Mouse (Mus musculus) G1E (cell line): Measurements from ENCODE around the gene Fam222a. TPM values are rescaled to one million over a fixed set of nuclear protein-coding genes. Genes with fewer than 3 reads are reported as not detected.

Experiments used
- ATAC-seq: 2 replicates; pipeline ENCODE4 v1.8.0; 2016; ENCODE audit warnings: mild to moderate bottlenecking; ENCODE audit not compliant: insufficient number of reproducible peaks, poor library complexity, low FRiP score, severe bottlenecking; ENCODE audit errors: extremely low read depth
- DNase-seq: peaks from one replicate; pipeline ENCODE4 v3.0.0; 2012; ENCODE audit warnings: low spot score
- H3K27me3 ChIP-seq: 2 replicates; pipeline ENCODE4 v1.6.1; 2012; ENCODE audit warnings: mild to moderate bottlenecking, low read length, inconsistent platforms; ENCODE audit not compliant: insufficient read depth
- H3K36me3 ChIP-seq: replicated peaks from 2 replicates; pipeline ENCODE3; 2012; ENCODE audit warnings: mild to moderate bottlenecking, inconsistent platforms
- H3K4me1 ChIP-seq: 2 replicates; pipeline ENCODE4 v1.6.1; 2012; ENCODE audit warnings: low read depth, low read length, inconsistent platforms, mixed read lengths; ENCODE audit not compliant: insufficient read depth
- H3K4me3 ChIP-seq: 2 replicates; pipeline ENCODE4 v1.5.1; 2012; ENCODE audit warnings: low read depth, mild to moderate bottlenecking, inconsistent platforms, low read length, moderate library complexity, mixed read lengths
- H3K9me3 ChIP-seq: replicated peaks from 2 replicates; pipeline ENCODE4 v1.6.1; 2012; ENCODE audit warnings: inconsistent platforms
- CTCF ChIP-seq: IDR thresholded peaks from 2 replicates; pipeline ENCODE4 v1.5.1; 2012; ENCODE audit warnings: low read depth, low read length, inconsistent platforms, mixed read lengths
- GATA1 ChIP-seq: IDR thresholded peaks from 2 replicates; pipeline ENCODE4 v1.6.1; 2012; ENCODE audit warnings: borderline replicate concordance, low read length, inconsistent platforms, mixed read lengths
- GATA2 ChIP-seq: IDR thresholded peaks from 2 replicates; pipeline ENCODE4 v1.6.1; 2012; ENCODE audit warnings: low read depth, low read length, inconsistent platforms, borderline replicate concordance
- POLR2AphosphoS5 ChIP-seq: IDR thresholded peaks from 2 replicates; pipeline ENCODE4 v1.6.1; 2012; ENCODE audit warnings: low read depth, low read length, inconsistent platforms; ENCODE audit not compliant: insufficient replicate concordance
- TAL1 ChIP-seq: conservative IDR thresholded peaks from 2 replicates; pipeline ENCODE4 v1.6.1; 2012; ENCODE audit warnings: low read depth, low read length, inconsistent platforms, mixed read lengths
- polyA plus RNA-seq: library from polyadenylated mRNA; stranded (reverse); fragments of >175 nt; gene quantifications from 2 replicates; pipeline ENCODE4 v1.2.3, GENCODE M21; 2012
- total RNA-seq, 2 experiments: library from RNA; stranded (forward) in 1 of 2; stranded (reverse) in 1 of 2; fragments of 200-1000 nt in 1 of 2; fragments of >200 nt in 1 of 2; fragmentation: Nextera tagmentation in 1 of 2; gene quantifications; 2 replicates each; pipeline ENCODE4 v1.2.3; 2014 to 2017

Fam222a gene
- total and polyA plus RNA-seq, 3 experiments: 0.71 to 6.9 (median 3.8) TPM

GRCm38 (mm10) chr5:114571451-114572030, 3.7 kb downstream of the Fam222a start:
- no peak for DNase-seq
- Histone ChIP-seq H3K4me3 (peak overlapping the region; percentile 24; the same call in 1 of the 2 replicates), H3K27me3 (peaks cover 43% of the 10 kb centered on the region), H3K4me1 (peaks cover 64% of the 10 kb centered on the region), H3K9me3 (peaks cover 13% of the 10 kb centered on the region), H3K36me3 (peaks cover 35% of the 10 kb centered on the region)
- no peak for TF ChIP-seq GATA1
- no peak for TF ChIP-seq POLR2AphosphoS5
- no peak for TF ChIP-seq GATA2
- TF ChIP-seq CTCF: no peak
- no peak for TF ChIP-seq TAL1
- no peak for ATAC-seq

- TF ChIP-seq CTCF: no peak
- TF ChIP-seq GATA2: no peak
- TF ChIP-seq GATA1: no peak
- no peak for TF ChIP-seq TAL1
- ATAC-seq (no peak), DNase-seq (no peak)
- no peak overlapping the region for H3K4me3 ChIP-seq
- peaks cover 3% of the 10 kb centered on the region for H3K9me3 ChIP-seq
- peaks cover 60% of the 10 kb centered on the region for H3K4me1 ChIP-seq
- peaks cover 46% of the 10 kb centered on the region for H3K27me3 ChIP-seq
- peaks cover 39% of the 10 kb centered on the region for H3K36me3 ChIP-seq
Measured at GRCm38 (mm10) chr5:114572997-114573396, 5.2 kb downstream of the Fam222a start.

- Histone ChIP-seq H3K36me3 (peaks cover 43% of the 10 kb centered on the region), H3K27me3 (peaks cover 41% of the 10 kb centered on the region)
- TF ChIP-seq CTCF (no peak), TAL1 (no peak), GATA2 (no peak), POLR2AphosphoS5 (no peak), GATA1 (no peak)
Measured at GRCm38 (mm10) chr5:114573920-114574628, 6.3 kb downstream of the Fam222a start.

GRCm38 (mm10) chr5:114575010-114575409, 7.2 kb downstream of the Fam222a start:
- no peak for DNase-seq
- Histone ChIP-seq H3K36me3 (peaks cover 52% of the 10 kb centered on the region), H3K9me3 (no peaks in the 10 kb centered on the region), H3K27me3 (peaks cover 40% of the 10 kb centered on the region), H3K4me1 (peaks cover 52% of the 10 kb centered on the region), H3K4me3 (no peak overlapping the region)
- ATAC-seq: no peak
- TF ChIP-seq TAL1 (no peak), CTCF (no peak), GATA2 (no peak), POLR2AphosphoS5 (no peak), GATA1 (no peak)

More at GRCm38 (mm10) chr5:114573920-114574628, 6.3 kb downstream of the Fam222a start:
- Histone ChIP-seq H3K4me1 (peaks cover 53% of the 10 kb centered on the region), H3K9me3 (no peaks in the 10 kb centered on the region), H3K4me3 (no peak overlapping the region)
- DNase-seq (no peak), ATAC-seq (no peak)

GRCm38 (mm10) chr5:114575530-114575929, 7.7 kb downstream of the Fam222a start:
- H3K4me3 ChIP-seq: no peak overlapping the region
- peaks cover 54% of the 10 kb centered on the region for H3K36me3 ChIP-seq
- H3K9me3 ChIP-seq: no peaks in the 10 kb centered on the region
- ATAC-seq (no peak), DNase-seq (no peak)
- TF ChIP-seq POLR2AphosphoS5 (no peak), CTCF (no peak), GATA2 (no peak), GATA1 (no peak), TAL1 (no peak)
- peaks cover 36% of the 10 kb centered on the region for H3K27me3 ChIP-seq
- H3K4me1 ChIP-seq: peaks cover 47% of the 10 kb centered on the region

GRCm38 (mm10) chr5:114575986-114576605, 8.3 kb downstream of the Fam222a start:
- H3K36me3 ChIP-seq: peaks cover 56% of the 10 kb centered on the region
- DNase-seq (no peak), ATAC-seq (no peak)
- no peaks in the 10 kb centered on the region for H3K9me3 ChIP-seq
- H3K27me3 ChIP-seq: peaks cover 32% of the 10 kb centered on the region
- TF ChIP-seq POLR2AphosphoS5: no peak
- TF ChIP-seq CTCF: no peak
- no peak for TF ChIP-seq TAL1
- no peak for TF ChIP-seq GATA2
- TF ChIP-seq GATA1: no peak
- H3K4me3 ChIP-seq: no peak overlapping the region
- peaks cover 42% of the 10 kb centered on the region for H3K4me1 ChIP-seq
